Mouse (Mus musculus) urinary bladder, postnatal 10 days (tissue): ENCODE measurements at regions not wholly inside any gene's neighbourhood (a gene's known extent, or its start where the extent isn't known, plus 50 kb on each side); places are given as distances from the start of the nearest gene placed in this dataset.

Experiments used
- DNase-seq: peaks from one replicate; pipeline ENCODE4 v3.0.0; 2022; ENCODE audit warnings: low spot score

GRCm38 (mm10) chr4:125350056-125350455 lies 140.4 kb upstream of the Grik3 start:
- no peak for DNase-seq

- no peak for DNase-seq
These were observed 151.4 kb upstream of the Grik3 start for GRCm38 (mm10) chr4:125339056-125339455.

- DNase-seq = no peak
These were observed 161.7 kb upstream of the Grik3 start for GRCm38 (mm10) chr4:125328806-125329205.

- no peak for DNase-seq
These were observed 166.0 kb upstream of the Grik3 start for GRCm38 (mm10) chr4:125324495-125324894.

GRCm38 (mm10) chr4:125319343-125319742 lies 171.2 kb upstream of the Grik3 start:
- DNase-seq = no peak

GRCm38 (mm10) chr4:125318293-125318692 lies 172.2 kb upstream of the Grik3 start:
- DNase-seq = no peak

GRCm38 (mm10) chr4:125316876-125317275 lies 173.6 kb upstream of the Grik3 start:
- DNase-seq = no peak

- DNase-seq = no peak
These were observed 174.7 kb upstream of the Grik3 start for GRCm38 (mm10) chr4:125315818-125316217.

GRCm38 (mm10) chr4:125313892-125314291 lies 176.6 kb upstream of the Grik3 start:
- no peak for DNase-seq

- no peak for DNase-seq
These were observed 177.2 kb upstream of the Grik3 start for GRCm38 (mm10) chr4:125313252-125313651.

GRCm38 (mm10) chr4:125308171-125308570 lies 180.5 kb upstream of the Zc3h12a start:
- no peak for DNase-seq

- DNase-seq = no peak
These were observed 178.1 kb upstream of the Zc3h12a start for GRCm38 (mm10) chr4:125305766-125306165.

GRCm38 (mm10) chr4:125302660-125303059 lies 175.0 kb upstream of the Zc3h12a start:
- DNase-seq = no peak

- DNase-seq = peak; percentile 26
These were observed 173.1 kb upstream of the Zc3h12a start for GRCm38 (mm10) chr4:125300503-125301457.

GRCm38 (mm10) chr4:125290761-125291160 lies 163.1 kb upstream of the Zc3h12a start:
- no peak for DNase-seq

- no peak for DNase-seq
These were observed 162.1 kb upstream of the Zc3h12a start for GRCm38 (mm10) chr4:125289709-125290108.

- DNase-seq = no peak
These were observed 161.4 kb upstream of the Zc3h12a start for GRCm38 (mm10) chr4:125289031-125289449.

- DNase-seq = no peak
These were observed 155.3 kb upstream of the Zc3h12a start for GRCm38 (mm10) chr4:125282974-125283319.

- no peak for DNase-seq
These were observed 154.7 kb upstream of the Zc3h12a start for GRCm38 (mm10) chr4:125282154-125282973.

GRCm38 (mm10) chr4:125279165-125279564 lies 151.5 kb upstream of the Zc3h12a start:
- DNase-seq = no peak

GRCm38 (mm10) chr4:125276861-125277260 lies 149.2 kb upstream of the Zc3h12a start:
- no peak for DNase-seq

- no peak for DNase-seq
These were observed 147.6 kb upstream of the Zc3h12a start for GRCm38 (mm10) chr4:125275259-125275658.

- DNase-seq = no peak
These were observed 143.3 kb upstream of the Zc3h12a start for GRCm38 (mm10) chr4:125270951-125271350.
